Comparison of ENCODE assay signal across 8 mouse cellular contexts in genomic region chr6:29768791-29769441, GRCm38 (mm10). TPM values are rescaled to one million over a fixed set of nuclear protein-coding genes. Genes with fewer than 3 reads are reported as not detected.
DNase-seq lines count a peak whose midpoint lies in the region; ATAC-seq and TF ChIP-seq lines count a peak whose summit lies in the region.

No protein-coding gene starts in this region.

- under 1% methylated on average over 50 of the region's 50 CpGs for WGBS in bone marrow, adult 2 months
- WGBS in forebrain, postnatal 0 days = 0% methylated on average over 50 of the region's 50 CpGs
- under 1% methylated on average over 50 of the region's 50 CpGs for WGBS in intestine, embryonic 16.5 days
- under 1% methylated on average over 42 of the region's 50 CpGs for WGBS in liver, postnatal 0 days (ENCODE audit: insufficient replicate concordance)
- WGBS in neural tube, embryonic 12.5 days = under 1% methylated on average over 50 of the region's 50 CpGs

- peak overlapping the region; percentile 87 for H3K9ac ChIP-seq in forebrain, postnatal 0 days
- peak overlapping the region; percentile 86 for H3K9ac ChIP-seq in intestine, embryonic 16.5 days (ENCODE audit: low read depth, low read length)
- peak overlapping the region; percentile 85 for H3K9ac ChIP-seq in liver, postnatal 0 days (replicated peaks)
- H3K9ac ChIP-seq in neural tube, embryonic 12.5 days = peak overlapping the region; percentile 81

- no peak; the same call in 1 of the 2 replicates for ATAC-seq in forebrain, postnatal 0 days
- ATAC-seq in intestine, embryonic 16.5 days = peak; percentile 61
- ATAC-seq in liver, postnatal 0 days = peak; percentile 16
- no peak for ATAC-seq in neural tube, embryonic 12.5 days (ENCODE audit: low FRiP score, low read depth)

- peak overlapping the region; percentile 47 for H3K4me2 ChIP-seq in forebrain, postnatal 0 days (ENCODE audit: low read depth)
- H3K4me2 ChIP-seq in intestine, embryonic 16.5 days (ENCODE audit: low read depth, low read length) = peak overlapping the region; percentile 65
- H3K4me2 ChIP-seq in liver, postnatal 0 days (ENCODE audit: low read depth, low read length) = peak overlapping the region; percentile 97
- peak overlapping the region; percentile 66 for H3K4me2 ChIP-seq in neural tube, embryonic 12.5 days (replicated peaks)

- no peaks in the 10 kb centered on the region for H3K9me3 ChIP-seq in forebrain, postnatal 0 days (ENCODE audit: low read length)
- H3K9me3 ChIP-seq in intestine, embryonic 16.5 days (ENCODE audit: control insufficient read depth, low read length) = no peaks in the 10 kb centered on the region
- H3K9me3 ChIP-seq in liver, postnatal 0 days (ENCODE audit: low read length) = no peaks in the 10 kb centered on the region
- H3K9me3 ChIP-seq in neural tube, embryonic 12.5 days = no peaks in the 10 kb centered on the region

- TF ChIP-seq POLR2A in bone marrow, adult 2 months (IDR thresholded peaks at IDR 0.05; ENCODE audit: borderline replicate concordance, control insufficient read depth, low read depth, low read length) = no peak

- H3K27ac ChIP-seq in bone marrow, adult 2 months (ENCODE audit: control insufficient read depth, insufficient read depth, low read depth, low read length, poor library complexity) = peak overlapping the region; percentile 69
- peak overlapping the region; percentile 91 for H3K27ac ChIP-seq in forebrain, postnatal 0 days (ENCODE audit: low read depth, low read length)
- H3K27ac ChIP-seq in intestine, embryonic 16.5 days (ENCODE audit: low read length) = peak overlapping the region; percentile 88
- peak overlapping the region; percentile 77 for H3K27ac ChIP-seq in liver, postnatal 0 days (ENCODE audit: low read depth)
- peak overlapping the region; percentile 70 for H3K27ac ChIP-seq in neural tube, embryonic 12.5 days

- no peaks in the 10 kb centered on the region for H3K27me3 ChIP-seq in forebrain, postnatal 0 days (ENCODE audit: insufficient read depth, low read length)
- no peaks in the 10 kb centered on the region for H3K27me3 ChIP-seq in intestine, embryonic 16.5 days (replicated peaks; ENCODE audit: control insufficient read depth, insufficient read depth, low read length)
- H3K27me3 ChIP-seq in liver, postnatal 0 days (ENCODE audit: insufficient read depth, low read length) = no peaks in the 10 kb centered on the region
- no peaks in the 10 kb centered on the region for H3K27me3 ChIP-seq in neural tube, embryonic 12.5 days (replicated peaks)

- TF ChIP-seq CTCF in bone marrow, adult 2 months (IDR thresholded peaks at IDR 0.05; ENCODE audit: control insufficient read depth, insufficient read depth, low read length) = no peak
- no peak for TF ChIP-seq CTCF in forebrain, postnatal 0 days (IDR thresholded peaks at IDR 0.05; ENCODE audit: low read depth)
- TF ChIP-seq CTCF in liver, postnatal 0 days (IDR thresholded peaks at IDR 0.05; ENCODE audit: low read depth) = no peak

- H3K4me1 ChIP-seq in bone marrow, adult 2 months (ENCODE audit: control insufficient read depth, insufficient read depth, low read length) = no peaks in the 10 kb centered on the region
- H3K4me1 ChIP-seq in forebrain, postnatal 0 days (ENCODE audit: insufficient read depth) = no peaks in the 10 kb centered on the region
- H3K4me1 ChIP-seq in intestine, embryonic 16.5 days (ENCODE audit: control insufficient read depth, insufficient read depth, low read length) = 0 out of 2 replicates have a peak, but pooled peaks cover 2% of the 10 kb centered on the region
- H3K4me1 ChIP-seq in liver, postnatal 0 days (ENCODE audit: insufficient read depth) = peaks cover 12% of the 10 kb centered on the region
- H3K4me1 ChIP-seq in neural tube, embryonic 12.5 days = no peaks in the 10 kb centered on the region

- peak; percentile 31 to 50 for DNase-seq in right cerebral cortex, adult 2 months (ENCODE audit: low spot score in 2 of 2)
- no peak for DNase-seq in right cerebral cortex, postnatal 36 days (ENCODE audit: low spot score in 2 of 2)
- DNase-seq in forebrain, postnatal 0 days = peak; percentile 63
- DNase-seq in liver, postnatal 0 days = peak; percentile 58
- DNase-seq in layer of hippocampus, adult 9-10 months (ENCODE audit: low spot score) = no peak

- TF ChIP-seq EP300 in liver, postnatal 0 days (IDR thresholded peaks at IDR 0.05; ENCODE audit: low read depth) = no peak

- no peaks in the 10 kb centered on the region for H3K36me3 ChIP-seq in forebrain, postnatal 0 days (ENCODE audit: insufficient read depth)
- H3K36me3 ChIP-seq in intestine, embryonic 16.5 days (ENCODE audit: control insufficient read depth, insufficient read depth, low read length) = no peaks in the 10 kb centered on the region
- H3K36me3 ChIP-seq in liver, postnatal 0 days (replicated peaks; ENCODE audit: insufficient read depth, low read length) = no peaks in the 10 kb centered on the region
- no peaks in the 10 kb centered on the region for H3K36me3 ChIP-seq in neural tube, embryonic 12.5 days

- peak overlapping the region; percentile 95 for H3K4me3 ChIP-seq in bone marrow, adult 2 months (replicated peaks; ENCODE audit: control insufficient read depth, low read depth, low read length)
- peak overlapping the region; percentile 86 for H3K4me3 ChIP-seq in forebrain, postnatal 0 days (ENCODE audit: low read depth, low read length)
- H3K4me3 ChIP-seq in intestine, embryonic 16.5 days (ENCODE audit: low read length) = peak overlapping the region; percentile 93
- peak overlapping the region; percentile 87 for H3K4me3 ChIP-seq in liver, postnatal 0 days (ENCODE audit: low read depth, low read length)
- peak overlapping the region; percentile 81 for H3K4me3 ChIP-seq in neural tube, embryonic 12.5 days

RNA-seq across cellular contexts. Expression of gene Ahcyl2, which starts 1.1 kb away (rescaled TPM):
- 7.5 and 13.9 TPM in 2 replicates for polyA plus RNA-seq in bone marrow, adult 2 months (2011; ENCODE audit: insufficient read depth, insufficient read length, low replicate concordance, missing spikeins)
- total RNA-seq in forebrain, postnatal 0 days (2014; rRNA removed) = 44.6 and 48.3 TPM in 2 replicates
- 9.0 and 13.6 TPM in 2 replicates for polyA plus RNA-seq in forebrain, postnatal 0 days (2015; fragmentation: Nextera tagmentation; extraction: Ambion mirVana)
- polyA plus RNA-seq in intestine, embryonic 16.5 days (2015; fragmentation: Nextera tagmentation; extraction: Ambion mirVana) = 80.5 and 91.5 TPM in 2 replicates
- 2.0 TPM in 2 replicates for polyA plus RNA-seq in liver, postnatal 0 days (2015; fragmentation: Nextera tagmentation; extraction: Ambion mirVana)
- polyA plus RNA-seq in neural tube, embryonic 12.5 days (2016; fragmentation: Nextera tagmentation; extraction: Ambion mirVana) = 18.0 and 18.8 TPM in 2 replicates

RNA-seq across cellular contexts. Expression of gene Smo, which starts 33.6 kb away (rescaled TPM):
- 2.8 and 4.6 TPM in 2 replicates for polyA plus RNA-seq in bone marrow, adult 2 months (2011; ENCODE audit: insufficient read depth, insufficient read length, low replicate concordance, missing spikeins)
- total RNA-seq in forebrain, postnatal 0 days (2014; rRNA removed) = 28.0 and 38.2 TPM in 2 replicates
- 4.4 and 8.3 TPM in 2 replicates for polyA plus RNA-seq in forebrain, postnatal 0 days (2015; fragmentation: Nextera tagmentation; extraction: Ambion mirVana)
- 18.8 and 18.9 TPM in 2 replicates for polyA plus RNA-seq in intestine, embryonic 16.5 days (2015; fragmentation: Nextera tagmentation; extraction: Ambion mirVana)
- 2.2 and 2.5 TPM in 2 replicates for polyA plus RNA-seq in liver, postnatal 0 days (2015; fragmentation: Nextera tagmentation; extraction: Ambion mirVana)
- polyA plus RNA-seq in neural tube, embryonic 12.5 days (2016; fragmentation: Nextera tagmentation; extraction: Ambion mirVana) = 36.5 and 41.9 TPM in 2 replicates

Comparison
In these comparisons a context has a peak if more than half of its experiments do, and no peak if none do; other contexts are left out.
1. DNase-seq: peak in right cerebral cortex, adult 2 months (2 of 2), forebrain, postnatal 0 days (single experiment) and liver, postnatal 0 days (single experiment); none in right cerebral cortex, postnatal 36 days (0 of 2) and layer of hippocampus, adult 9-10 months (single experiment).
2. ATAC-seq: peak in intestine, embryonic 16.5 days (single experiment) and liver, postnatal 0 days (single experiment); none in forebrain, postnatal 0 days (single experiment) and neural tube, embryonic 12.5 days (single experiment).
3. H3K4me2 ChIP-seq: peak in every context shown above with its lines; median percentile 97 in liver, postnatal 0 days; 66 in neural tube, embryonic 12.5 days; 65 in intestine, embryonic 16.5 days; 47 in forebrain, postnatal 0 days.
4. Peak in every context shown above with its lines, with median percentiles within 50 percentile points of each other: H3K27ac ChIP-seq, H3K4me3 ChIP-seq and H3K9ac ChIP-seq.